Mouse (Mus musculus) C3H10T1/2 (cell line): ENCODE results near the gene Chp1. TPM values are rescaled to one million over a fixed set of nuclear protein-coding genes. Genes with fewer than 3 reads are reported as not detected.

Experiments used
- polyA plus RNA-seq, 2 experiments: library from polyadenylated mRNA; unstranded; fragments of >200 nt; fragmentation: generic; extraction: Trizol; gene quantifications; one replicate each; pipeline ENCODE4 v1.2.1; 2012; ENCODE audit warnings: missing spikeins in 2 of 2

Gene Chp1
- polyA plus RNA-seq: 10 to 100 TPM; 17.8 to 47.3 TPM

DNA sequence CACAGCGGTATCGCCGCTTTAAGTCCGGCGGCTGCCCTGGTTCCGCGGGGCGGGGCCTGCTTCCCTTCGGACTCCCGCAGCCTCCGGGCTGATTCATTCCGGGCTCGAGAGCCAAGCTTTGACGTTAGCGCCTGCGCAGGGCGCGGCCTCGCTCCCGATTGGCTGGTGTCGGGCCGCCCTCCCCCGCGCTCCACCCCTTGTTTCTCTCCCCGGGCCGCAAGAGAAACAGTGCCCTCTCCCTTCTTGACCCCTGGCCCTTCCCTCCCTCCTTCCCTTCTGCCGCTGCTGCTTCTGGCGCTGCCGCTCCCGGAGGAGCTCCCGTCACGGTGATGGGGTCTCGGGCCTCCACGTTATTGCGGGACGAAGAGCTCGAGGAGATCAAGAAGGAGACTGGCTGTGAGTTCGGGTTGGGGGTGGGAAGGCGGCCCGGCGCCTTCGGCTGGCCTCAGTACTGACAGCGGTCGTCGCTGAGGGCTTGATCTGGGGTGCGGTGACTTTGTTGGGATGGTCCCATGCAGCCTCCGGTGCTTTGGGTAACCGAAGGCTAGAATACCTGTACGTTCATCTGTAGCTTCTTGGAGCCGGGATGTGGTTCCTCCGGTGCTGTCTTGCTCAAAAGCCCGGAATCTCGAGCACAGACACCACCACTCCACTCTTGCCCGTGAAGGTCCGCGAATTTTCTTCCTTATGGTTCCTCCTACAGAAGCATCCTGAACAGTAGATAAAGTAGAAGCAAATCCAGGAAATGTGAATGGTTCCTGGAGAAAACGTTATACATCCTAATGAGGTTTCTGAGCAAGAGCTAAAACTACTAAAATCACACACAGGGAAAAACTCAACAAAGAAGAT is at the start of gene Chp1, which contains the start of gene Exd1:
Gene Chp1 (plus strand): TSS at position 176 of the 849 bp plus-strand sequence.
Gene Exd1 (minus strand): TSS at position 106 of the 849 bp plus-strand sequence.

GRCm38 (mm10) chr2:119618199-119618982 is 70.9 kb downstream of the Chp1 start, which contains the start of the genes Nusap1 and Oip5:
Nusap1 (plus strand) TSS chr2:119618298.
Oip5 (minus strand) TSS chr2:119618469.

Other genes starting within 250 kb of the Chp1 start
- gene Dll4, start 221.9 kb upstream of the Chp1 start, polyA plus RNA-seq: not detected
- gene Chac1, start 196.5 kb upstream of the Chp1 start, polyA plus RNA-seq: 1 to 10 TPM; 4.9 to 10.0 TPM
- 1 to 10 TPM in 1 of 2 experiments, under 1 TPM in 1; 0.41 to 4.5 TPM for gene Ino80, start 70.0 kb upstream of the Chp1 start, polyA plus RNA-seq
- under 1 TPM; 0.01 to 0.04 TPM for gene Exd1, start 70 bp upstream of the Chp1 start, polyA plus RNA-seq
- 1 to 10 TPM in 1 of 2 experiments, under 1 TPM in 1; 0.81 to 9.5 TPM for gene Nusap1, start 70.6 kb downstream of the Chp1 start, polyA plus RNA-seq
- gene Oip5, start 70.8 kb downstream of the Chp1 start, polyA plus RNA-seq: 1 to 10 TPM; 1.1 to 5.9 TPM
- 10 to 100 TPM in 1 of 2 experiments, 1 to 10 TPM in 1; 5.7 to 15.6 TPM for gene Ndufaf1, start 115.1 kb downstream of the Chp1 start, polyA plus RNA-seq
- gene Rtf1, start 127.4 kb downstream of the Chp1 start, polyA plus RNA-seq: 10 to 100 TPM in 1 of 2 experiments, 1 to 10 TPM in 1; 3.2 to 16.4 TPM
- under 1 TPM; 0.20 to 0.44 TPM for gene Itpka, start 194.6 kb downstream of the Chp1 start, polyA plus RNA-seq
- under 1 TPM in 1 of 2 experiments, not detected in 1; 0.02 TPM for gene Ltk, start 212.7 kb downstream of the Chp1 start, polyA plus RNA-seq
- 10 to 100 TPM in 1 of 2 experiments, 1 to 10 TPM in 1; 6.8 to 12.2 TPM for gene Rpap1, start 239.8 kb downstream of the Chp1 start, polyA plus RNA-seq